Comparison of ENCODE assay signal across 8 mouse cellular contexts in genomic region chrX:8096068-8096786, GRCm38 (mm10). TPM values are rescaled to one million over a fixed set of nuclear protein-coding genes. Genes with fewer than 3 reads are reported as not detected.
DNase-seq lines count a peak whose midpoint lies in the region; ATAC-seq and TF ChIP-seq lines count a peak whose summit lies in the region.
"Not testable (repeated sequence)": the region's sequence is repeated elsewhere in the genome, so short reads cannot be mapped to it uniquely, and the experiment has no call there.

No protein-coding gene starts in this region.

- peak overlapping the region; percentile 81 for H3K27ac ChIP-seq in cerebellum, adult 2 months (ENCODE audit: insufficient read depth, low read length)
- not testable (repeated sequence) for H3K27ac ChIP-seq in forebrain, postnatal 0 days (ENCODE audit: low read depth, low read length); liver, embryonic 13.5 days; midbrain, postnatal 0 days (ENCODE audit: low read depth, low read length)

- intact Hi-C loops in heart, postnatal 14 days (cut with DNase I), result not testable (repeated sequence)

- H3K9ac ChIP-seq in forebrain, postnatal 0 days, result 0 out of 2 replicates have a peak overlapping the region, but pooled peaks have one; percentile 25
- H3K9ac ChIP-seq in liver, embryonic 13.5 days, result peak overlapping the region; percentile 43; the same call in 1 of the 2 replicates
- H3K9ac ChIP-seq in midbrain, postnatal 0 days (replicated peaks; ENCODE audit: low read length, poor library complexity, severe bottlenecking), result peak overlapping the region; percentile 42; the same call in 1 of the 2 replicates

- ATAC-seq in CD4-positive, CD25-positive, alpha-beta regulatory T cell, adult 4 months, result peak; percentile 81
- ATAC-seq in forebrain, postnatal 0 days, result peak; percentile 86
- ATAC-seq in liver, embryonic 13.5 days (ENCODE audit: low read depth), result peak; percentile 87
- peak; percentile 92 for ATAC-seq in midbrain, postnatal 0 days (ENCODE audit: low FRiP score)

- not testable (repeated sequence) for TF ChIP-seq CTCF in cerebellum, adult 2 months (IDR thresholded peaks at IDR 0.05; ENCODE audit: borderline replicate concordance, insufficient read depth, low read depth, low read length); forebrain, postnatal 0 days (IDR thresholded peaks at IDR 0.05; ENCODE audit: low read depth); midbrain, postnatal 0 days (IDR thresholded peaks at IDR 0.05)

- peak overlapping the region; percentile 43 for H3K4me2 ChIP-seq in forebrain, postnatal 0 days (ENCODE audit: low read depth)
- peak overlapping the region; percentile 59 for H3K4me2 ChIP-seq in liver, embryonic 13.5 days
- H3K4me2 ChIP-seq in midbrain, postnatal 0 days (ENCODE audit: low read depth, low read length, poor library complexity, severe bottlenecking), result peak overlapping the region; percentile 34

- peak; percentile 84 to 95 for DNase-seq in cerebellum, adult 2 months
- DNase-seq in forebrain, postnatal 0 days; midbrain, postnatal 0 days (ENCODE audit: low spot score): not testable (repeated sequence)
- peak; percentile 79 to 90 for DNase-seq in heart, postnatal 14 days
- peak; percentile 86 for DNase-seq in kidney, postnatal 14 days
- peak; percentile 80 for DNase-seq in liver, embryonic 13.5 days
- peak; percentile 75 to 86 for DNase-seq in spleen, postnatal 36 days (ENCODE audit: low spot score in 2 of 2)

- peak overlapping the region; percentile 64 for H3K4me3 ChIP-seq in cerebellum, adult 2 months (replicated peaks; ENCODE audit: insufficient read depth, low read depth, low read length)
- peak overlapping the region; percentile 26 for H3K4me3 ChIP-seq in forebrain, postnatal 0 days (ENCODE audit: low read depth, low read length)
- peak overlapping the region; percentile 49 for H3K4me3 ChIP-seq in liver, embryonic 13.5 days (replicated peaks)
- H3K4me3 ChIP-seq in midbrain, postnatal 0 days (ENCODE audit: low read depth, low read length), result peak overlapping the region; percentile 25; the same call in 1 of the 2 replicates

- 0% methylated on average over 3 of the region's 48 CpGs for WGBS in cerebellum, adult 2 months
- whole genome bisulfite sequencing in forebrain, postnatal 0 days, result 26% methylated on average over 27 of the region's 48 CpGs
- WGBS in liver, embryonic 13.5 days (ENCODE audit: insufficient replicate concordance), result 7% methylated on average over 20 of the region's 48 CpGs
- 36% methylated on average over 9 of the region's 48 CpGs for whole genome bisulfite sequencing in midbrain, postnatal 0 days

- not testable (repeated sequence) for H3K9me3 ChIP-seq in forebrain, postnatal 0 days (ENCODE audit: low read length); liver, embryonic 13.5 days (replicated peaks); midbrain, postnatal 0 days (ENCODE audit: low read length)

- H3K36me3 ChIP-seq in forebrain, postnatal 0 days (ENCODE audit: insufficient read depth); liver, embryonic 13.5 days; midbrain, postnatal 0 days (ENCODE audit: insufficient read depth, low read length): not testable (repeated sequence)

- H3K27me3 ChIP-seq in cerebellum, adult 2 months (ENCODE audit: control insufficient read depth, insufficient read depth, low read length); forebrain, postnatal 0 days (ENCODE audit: insufficient read depth, low read length); liver, embryonic 13.5 days; midbrain, postnatal 0 days (ENCODE audit: insufficient read depth, low read length): not testable (repeated sequence)

- not testable (repeated sequence) for TF ChIP-seq POLR2A in cerebellum, adult 2 months (IDR thresholded peaks at IDR 0.05; ENCODE audit: borderline replicate concordance, insufficient read depth, low read length)

- H3K4me1 ChIP-seq in cerebellum, adult 2 months (ENCODE audit: control insufficient read depth, insufficient read depth, low read length); forebrain, postnatal 0 days (ENCODE audit: insufficient read depth); midbrain, postnatal 0 days (ENCODE audit: insufficient read depth, low read length): not testable (repeated sequence)
- H3K4me1 ChIP-seq in liver, embryonic 13.5 days (replicated peaks), result peaks cover 25% of the 10 kb centered on the region

RNA-seq across cellular contexts. Expression of gene Was, which starts 5.9 kb away (rescaled TPM):
- polyA plus RNA-seq in CD4-positive, CD25-positive, alpha-beta regulatory T cell, adult 4 months (2017; shearing (Covaris generic)), result 10 to 100 TPM; 13.9 to 22.0 TPM
- polyA plus RNA-seq in cerebellum, adult 2 months (2012; rRNA removed), result 0.44 and 0.67 TPM in 2 replicates
- 0.81 and 0.85 TPM in 2 replicates for total RNA-seq in forebrain, postnatal 0 days (2014; rRNA removed)
- polyA plus RNA-seq in forebrain, postnatal 0 days (2015; fragmentation: Nextera tagmentation; extraction: Ambion mirVana), result 0.09 and 0.30 TPM in 2 replicates
- 1 to 10 TPM; 2.7 to 4.0 TPM for total RNA-seq in heart, postnatal 14 days (2021)
- 2.4 and 3.4 TPM in 2 replicates for polyA plus RNA-seq in liver, embryonic 13.5 days (2015; fragmentation: Nextera tagmentation; extraction: Ambion mirVana)
- total RNA-seq in midbrain, postnatal 0 days (2014; rRNA removed), result 0.52 and 0.60 TPM in 2 replicates
- 0.15 and 0.30 TPM in 2 replicates for polyA plus RNA-seq in midbrain, postnatal 0 days (2015; fragmentation: Nextera tagmentation; extraction: Ambion mirVana)

RNA-seq across cellular contexts. Expression of gene Suv39h1, which starts 21.7 kb away (rescaled TPM):
- 10 to 100 TPM; 16.0 to 31.0 TPM for polyA plus RNA-seq in CD4-positive, CD25-positive, alpha-beta regulatory T cell, adult 4 months (2017; shearing (Covaris generic))
- polyA plus RNA-seq in cerebellum, adult 2 months (2012; rRNA removed), result 22.3 and 22.7 TPM in 2 replicates
- 38.7 and 46.1 TPM in 2 replicates for total RNA-seq in forebrain, postnatal 0 days (2014; rRNA removed)
- polyA plus RNA-seq in forebrain, postnatal 0 days (2015; fragmentation: Nextera tagmentation; extraction: Ambion mirVana), result 33.7 and 37.7 TPM in 2 replicates
- 1 to 10 TPM; 6.0 to 6.7 TPM for total RNA-seq in heart, postnatal 14 days (2021)
- polyA plus RNA-seq in liver, embryonic 13.5 days (2015; fragmentation: Nextera tagmentation; extraction: Ambion mirVana), result 40.2 and 47.3 TPM in 2 replicates
- total RNA-seq in midbrain, postnatal 0 days (2014; rRNA removed), result 32.0 and 45.0 TPM in 2 replicates
- 34.8 and 35.4 TPM in 2 replicates for polyA plus RNA-seq in midbrain, postnatal 0 days (2015; fragmentation: Nextera tagmentation; extraction: Ambion mirVana)

RNA-seq across cellular contexts. Expression of gene Wdr13, which starts 36.5 kb away (rescaled TPM):
- 10 to 100 TPM; 19.1 to 33.8 TPM for polyA plus RNA-seq in CD4-positive, CD25-positive, alpha-beta regulatory T cell, adult 4 months (2017; shearing (Covaris generic))
- 131 and 141 TPM in 2 replicates for polyA plus RNA-seq in cerebellum, adult 2 months (2012; rRNA removed)
- total RNA-seq in forebrain, postnatal 0 days (2014; rRNA removed), result 261 and 316 TPM in 2 replicates
- polyA plus RNA-seq in forebrain, postnatal 0 days (2015; fragmentation: Nextera tagmentation; extraction: Ambion mirVana), result 45.2 and 58.4 TPM in 2 replicates
- total RNA-seq in heart, postnatal 14 days (2021), result 10 to 100 TPM; 67.7 to 71.3 TPM
- 6.8 and 7.1 TPM in 2 replicates for polyA plus RNA-seq in liver, embryonic 13.5 days (2015; fragmentation: Nextera tagmentation; extraction: Ambion mirVana)
- 324 and 337 TPM in 2 replicates for total RNA-seq in midbrain, postnatal 0 days (2014; rRNA removed)
- polyA plus RNA-seq in midbrain, postnatal 0 days (2015; fragmentation: Nextera tagmentation; extraction: Ambion mirVana), result 59.9 and 60.4 TPM in 2 replicates

RNA-seq across cellular contexts. Expression of gene Rbm3, which starts 49.5 kb away (rescaled TPM):
- 100 to 1,000 TPM; 519 to 666 TPM for polyA plus RNA-seq in CD4-positive, CD25-positive, alpha-beta regulatory T cell, adult 4 months (2017; shearing (Covaris generic))
- 276 and 291 TPM in 2 replicates for polyA plus RNA-seq in cerebellum, adult 2 months (2012; rRNA removed)
- 581 and 651 TPM in 2 replicates for total RNA-seq in forebrain, postnatal 0 days (2014; rRNA removed)
- polyA plus RNA-seq in forebrain, postnatal 0 days (2015; fragmentation: Nextera tagmentation; extraction: Ambion mirVana), result 541 and 677 TPM in 2 replicates
- total RNA-seq in heart, postnatal 14 days (2021), result 100 to 1,000 TPM; 158 to 181 TPM
- polyA plus RNA-seq in liver, embryonic 13.5 days (2015; fragmentation: Nextera tagmentation; extraction: Ambion mirVana), result 328 and 361 TPM in 2 replicates
- total RNA-seq in midbrain, postnatal 0 days (2014; rRNA removed), result 371 and 394 TPM in 2 replicates
- polyA plus RNA-seq in midbrain, postnatal 0 days (2015; fragmentation: Nextera tagmentation; extraction: Ambion mirVana), result 429 and 432 TPM in 2 replicates
